Mouse (Mus musculus) 3T3-L1 (cell line): Measurements from ENCODE around the gene Maml3.

ENCODE experiments used
- DNase-seq: peaks from one replicate; pipeline ENCODE4 v3.0.0-alpha.2; 2015; ENCODE audit warnings: low read depth, low spot score

The Maml3 gene

DNA sequence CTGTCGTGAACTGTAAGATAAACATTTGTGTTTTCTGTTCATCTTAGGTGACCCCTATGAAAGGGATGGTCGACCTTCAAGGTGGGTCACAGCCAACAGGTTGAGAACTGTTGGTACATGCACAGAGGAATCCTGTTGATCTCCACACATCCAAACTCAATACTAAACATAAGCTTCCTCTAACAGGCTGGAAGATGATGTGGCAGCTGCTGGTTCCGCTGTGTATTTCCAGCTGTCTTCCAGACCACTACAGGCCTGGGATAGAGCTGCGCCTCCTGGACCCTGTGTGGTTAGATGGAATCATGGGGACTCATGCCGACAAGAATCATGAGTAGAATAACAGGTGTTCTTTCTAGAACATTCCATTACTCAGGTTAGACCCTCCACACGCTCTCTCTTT is 101.2 kb downstream of the Maml3 start:
- no peak for DNase-seq

DNA sequence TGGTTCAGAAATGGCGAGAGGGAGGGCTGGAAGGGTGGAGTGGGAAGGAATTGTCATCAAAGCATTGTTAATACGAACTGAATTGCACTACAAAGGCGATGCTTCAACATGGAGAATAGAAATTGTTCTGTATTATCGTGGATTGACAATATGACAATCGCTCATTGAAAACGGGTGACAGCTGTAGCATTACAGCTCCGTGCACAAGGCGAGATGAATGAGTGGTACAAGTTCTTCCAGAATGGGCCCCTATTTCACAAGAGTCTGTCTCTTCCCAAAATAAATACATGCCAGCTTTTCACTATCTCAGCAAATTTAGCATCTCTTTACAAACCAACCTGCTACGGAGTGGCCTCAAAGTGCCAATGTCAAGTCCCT is 103.4 kb downstream of the Maml3 start:
- no peak for DNase-seq

DNA sequence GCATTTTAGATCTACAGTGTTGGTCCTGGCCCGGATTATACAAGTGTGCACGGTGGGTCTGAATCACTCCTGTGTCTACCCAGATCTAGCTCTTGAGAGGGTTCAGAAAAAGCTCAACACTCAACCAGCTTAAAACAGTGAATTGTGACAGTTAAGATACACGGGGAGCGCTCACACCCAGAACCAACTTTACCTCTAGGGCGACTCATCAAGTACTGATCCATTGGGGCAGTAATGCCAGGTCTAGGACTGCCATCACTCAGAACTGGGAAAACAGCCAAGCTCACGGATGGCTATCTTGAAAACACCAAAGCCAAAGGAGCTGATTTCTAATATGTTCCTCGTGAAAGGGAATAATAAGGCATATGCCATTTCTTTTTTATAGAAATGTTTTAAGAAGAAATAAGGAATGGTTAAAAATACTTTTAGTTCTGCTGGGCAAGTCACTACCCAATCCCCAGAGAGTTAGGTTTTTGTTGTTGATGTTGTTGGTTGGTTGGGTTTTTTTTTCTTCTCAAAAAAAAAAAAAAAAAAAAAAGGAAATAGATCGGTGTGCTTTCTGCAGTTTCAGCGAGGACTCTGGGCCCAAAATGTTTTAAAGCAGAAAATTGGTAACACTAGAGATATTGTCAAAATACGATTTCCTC is 103.9 kb downstream of the Maml3 start:
- DNase-seq = peak; percentile 26

DNA sequence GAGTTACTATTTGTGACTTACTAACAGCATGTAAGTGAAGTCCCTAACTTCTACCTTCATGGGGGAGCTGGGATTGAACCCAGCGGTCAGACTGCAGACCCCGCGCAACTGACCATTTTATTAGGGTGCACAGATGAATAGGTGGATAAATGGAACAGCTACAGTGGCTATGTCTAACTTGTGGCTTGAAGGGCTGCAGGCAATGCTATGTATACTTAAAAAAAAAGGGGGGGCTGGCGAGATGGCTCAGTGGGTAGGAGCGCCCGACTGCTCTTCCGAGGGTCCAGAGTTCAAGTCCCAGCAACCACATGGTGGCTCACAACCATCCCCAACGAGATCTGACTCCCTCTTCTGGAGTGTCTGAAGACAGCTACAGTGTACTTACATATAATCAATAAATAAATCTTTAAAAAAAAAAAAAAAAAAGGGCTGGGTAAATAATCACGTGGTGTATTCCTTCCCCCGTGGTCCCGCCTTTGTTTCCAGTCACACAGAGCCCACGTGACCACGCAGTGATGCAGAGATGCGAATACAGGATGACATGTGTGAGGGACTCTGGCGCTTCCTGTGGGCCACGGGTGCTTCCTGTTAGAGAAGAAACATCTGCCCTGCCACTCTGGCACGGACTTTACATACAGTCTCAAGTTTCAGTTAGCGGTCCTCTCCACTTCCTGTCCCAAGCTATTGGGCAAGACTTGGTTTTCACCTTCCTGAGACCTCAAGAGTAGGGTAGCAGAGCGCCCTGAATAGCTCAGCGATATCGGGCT is 105.0 kb downstream of the Maml3 start:
- DNase-seq = peak; percentile 25

DNA sequence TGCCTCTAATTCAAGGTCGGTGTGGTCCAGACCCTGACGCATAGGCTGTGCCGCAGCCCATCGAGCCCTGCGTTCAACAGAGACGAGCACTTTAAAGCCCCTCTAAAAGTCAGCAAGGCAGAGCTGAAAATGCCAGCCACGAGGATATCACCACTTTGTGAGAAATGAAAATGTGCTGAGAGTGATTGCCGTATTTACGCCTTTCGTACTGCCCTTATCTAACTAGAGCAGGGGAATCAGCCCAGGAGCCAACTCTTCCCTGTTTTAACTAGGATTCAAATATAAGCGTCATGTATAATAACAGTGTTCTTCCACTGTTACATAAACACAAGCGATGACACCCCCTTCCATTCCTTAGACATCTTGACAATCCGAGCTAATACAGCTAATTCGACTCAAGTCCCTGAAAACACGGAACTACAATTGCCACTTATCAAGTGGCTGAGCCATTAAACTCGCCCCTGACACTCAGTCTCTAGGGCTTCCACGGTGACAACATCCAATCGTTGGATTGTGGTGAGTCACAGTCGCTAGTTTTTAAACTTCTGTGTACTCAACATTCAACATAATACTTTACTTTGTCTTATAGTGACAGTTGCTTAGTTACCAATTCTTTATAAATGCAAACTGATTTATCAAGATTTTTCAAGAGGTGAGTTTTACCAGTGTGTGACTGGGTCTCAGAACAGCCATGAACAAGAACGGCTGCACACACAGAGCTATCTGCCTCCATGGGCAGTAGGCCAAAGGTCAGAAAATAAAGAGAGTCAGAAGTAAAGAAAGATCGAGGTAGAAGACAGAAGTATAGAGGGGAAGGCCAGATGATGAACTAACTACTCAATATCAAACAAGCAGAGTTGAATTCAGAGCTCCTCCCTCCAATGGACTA is 106.1 kb downstream of the Maml3 start:
- DNase-seq = no peak

DNA sequence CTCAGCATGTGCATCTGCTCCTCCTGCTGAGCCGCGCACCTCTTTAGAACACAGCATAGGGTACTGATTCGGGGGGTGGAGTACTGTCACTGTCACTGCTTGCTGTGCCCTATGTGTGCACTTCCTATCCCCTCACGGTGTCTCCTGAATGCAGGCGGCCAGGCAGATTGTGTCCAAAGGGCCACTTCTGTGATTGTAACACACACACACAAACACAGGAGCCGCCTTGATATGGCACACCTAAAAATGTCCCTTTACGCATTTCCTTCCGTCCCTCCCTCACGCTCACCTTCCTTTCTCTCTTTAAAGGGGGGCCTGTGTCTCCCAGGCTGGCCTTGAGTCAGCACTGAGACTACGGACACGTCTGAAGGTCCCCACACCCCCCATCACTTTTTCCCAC is 107.3 kb downstream of the Maml3 start:
- DNase-seq = no peak

DNA sequence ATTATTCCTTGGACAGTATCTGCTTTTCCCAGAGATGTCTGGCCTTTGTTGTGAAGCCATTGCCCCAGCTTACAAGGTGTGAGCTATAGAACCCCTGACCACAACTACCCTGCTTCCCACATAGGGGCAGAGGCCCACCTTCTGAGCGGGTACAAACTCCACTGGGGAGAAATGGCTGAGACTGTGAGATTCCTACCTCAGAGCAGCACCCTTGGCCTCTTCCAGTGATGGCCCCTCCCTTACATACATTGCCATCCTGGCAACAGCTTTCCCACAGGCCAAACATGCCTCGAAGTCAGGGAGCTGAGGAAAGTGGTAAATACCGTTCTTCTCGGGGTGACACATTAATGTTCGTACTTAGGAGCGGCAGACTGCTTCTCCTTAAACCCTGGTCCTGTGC is 118.4 kb downstream of the Maml3 start:
- DNase-seq = no peak

DNA sequence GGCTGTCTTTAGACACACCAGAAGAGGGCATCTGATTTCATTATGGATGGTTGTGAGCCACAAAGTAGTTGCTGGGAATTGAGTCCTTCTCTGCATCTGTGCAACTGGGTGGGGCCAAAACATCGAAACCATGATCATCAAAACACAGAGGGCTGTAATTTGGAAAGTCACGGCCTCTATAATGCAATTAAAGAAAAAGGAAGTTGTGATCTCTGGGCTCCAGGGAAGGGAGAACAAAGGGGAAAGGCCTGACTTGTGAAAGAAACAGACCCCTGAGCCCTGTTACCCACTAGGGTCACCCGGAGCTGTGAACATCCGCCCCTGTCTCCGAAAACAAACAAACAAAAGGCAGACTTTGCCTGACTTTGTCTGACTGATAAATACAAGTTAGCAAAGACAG is 123.4 kb downstream of the Maml3 start:
- DNase-seq = no peak

GRCm38 (mm10) chr3:51977654-51978352 is 127.1 kb downstream of the Maml3 start:
- no peak for DNase-seq

DNA sequence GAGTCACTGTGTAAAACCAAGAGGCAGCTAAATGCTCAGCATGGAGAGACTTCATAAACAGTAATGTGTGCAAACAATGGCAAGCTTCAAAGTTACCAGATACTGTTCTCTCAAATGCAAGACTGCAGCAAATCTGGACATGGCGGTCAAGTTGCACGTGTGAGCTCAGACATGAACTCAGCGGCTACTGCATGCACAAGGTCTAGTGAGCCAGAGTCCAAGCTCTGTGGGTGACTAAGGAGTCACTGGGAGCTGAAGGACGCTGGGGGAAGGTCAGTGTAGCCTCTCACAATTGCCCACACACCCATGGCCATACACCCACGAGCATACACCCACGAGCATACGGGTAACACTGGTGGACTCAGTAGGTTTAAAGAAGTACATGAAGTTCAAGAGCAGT is 130.3 kb downstream of the Maml3 start:
- DNase-seq = no peak

- DNase-seq = no peak
These were observed 130.7 kb downstream of the Maml3 start for GRCm38 (mm10) chr3:51974153-51974552.

DNA sequence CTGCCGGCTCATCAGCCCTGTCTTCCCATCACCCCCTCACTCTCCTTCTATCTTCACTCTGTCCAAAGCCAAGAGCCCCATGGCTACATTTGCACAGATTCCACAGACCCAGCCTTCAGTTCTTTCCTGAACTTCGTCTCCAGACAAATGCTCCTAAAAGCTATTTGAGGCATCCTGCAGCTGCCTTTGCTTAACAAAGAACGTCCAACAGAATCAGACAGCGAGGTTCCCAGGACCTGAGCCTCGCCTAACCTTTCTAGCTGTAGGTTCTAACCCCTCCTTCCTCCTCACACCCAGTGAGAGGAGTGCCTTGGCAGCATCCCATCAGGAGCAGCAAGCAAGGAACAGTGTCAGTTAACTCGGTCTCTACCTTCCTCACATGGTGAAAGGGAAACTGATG is 132.3 kb downstream of the Maml3 start:
- DNase-seq = no peak

DNA sequence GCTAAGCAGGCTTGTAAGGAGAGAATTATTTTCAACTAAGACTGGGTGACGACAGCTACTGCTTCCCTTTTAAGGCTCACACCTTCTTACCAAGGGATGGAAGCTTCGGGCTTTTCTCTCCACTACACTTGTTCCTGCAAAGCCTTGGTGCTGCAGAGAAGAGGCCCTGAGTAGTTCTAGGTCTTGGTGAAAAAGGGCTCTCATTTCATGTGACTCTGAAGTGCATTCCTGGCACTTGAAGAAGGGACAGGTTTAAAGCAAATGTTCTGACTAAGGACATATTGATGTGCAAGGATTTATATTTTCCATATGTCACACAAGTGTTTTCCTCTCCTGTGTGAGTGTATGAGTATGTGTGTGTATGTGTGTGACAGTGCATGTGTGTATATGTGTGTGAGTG is 134.4 kb downstream of the Maml3 start:
- no peak for DNase-seq

DNA sequence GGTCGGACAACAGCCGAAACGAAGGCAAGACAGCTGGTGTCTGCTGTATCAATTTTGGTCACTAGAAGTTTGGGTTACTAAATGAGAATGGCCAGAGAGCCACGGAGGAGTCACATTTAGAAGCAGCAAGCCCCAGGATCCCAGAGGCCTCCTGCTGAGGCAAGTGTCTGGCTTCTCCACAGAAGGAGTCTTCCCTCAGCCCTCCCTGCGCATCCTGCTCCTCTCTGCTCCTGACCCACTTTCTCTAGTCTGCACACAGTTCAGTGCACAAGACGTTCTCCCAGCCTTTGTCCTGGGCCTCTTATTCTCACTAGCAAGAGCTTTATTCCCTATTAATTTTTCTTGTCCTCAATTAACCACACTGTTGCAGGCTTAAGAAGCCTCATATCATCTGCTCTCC is 135.4 kb downstream of the Maml3 start:
- DNase-seq = no peak

GRCm38 (mm10) chr3:51965841-51966240 is 139.0 kb downstream of the Maml3 start:
- peak; percentile 46 for DNase-seq

- no peak for DNase-seq
These were observed 139.4 kb downstream of the Maml3 start for GRCm38 (mm10) chr3:51965436-51965835.

DNA sequence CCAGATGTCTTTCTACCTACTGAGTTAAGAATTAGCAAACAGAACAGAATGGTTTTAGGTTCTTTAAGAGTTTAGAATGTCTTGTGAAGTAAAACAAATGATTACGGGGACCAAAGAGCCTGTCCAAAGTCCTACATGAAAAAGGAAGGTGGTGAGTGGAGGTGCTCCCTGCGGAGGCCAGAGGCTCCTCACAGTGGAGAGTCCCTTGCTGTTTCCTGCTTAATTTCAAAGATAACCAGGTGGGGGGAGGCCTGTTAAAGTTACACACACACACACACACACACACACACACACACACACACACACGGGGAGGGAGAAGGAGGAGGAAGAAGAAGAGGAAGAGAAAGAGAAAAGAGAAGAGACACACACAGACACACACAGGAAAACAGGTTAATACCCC is 139.9 kb downstream of the Maml3 start:
- no peak for DNase-seq

GRCm38 (mm10) chr3:51963891-51964593 is 140.8 kb downstream of the Maml3 start:
- DNase-seq = no peak

DNA sequence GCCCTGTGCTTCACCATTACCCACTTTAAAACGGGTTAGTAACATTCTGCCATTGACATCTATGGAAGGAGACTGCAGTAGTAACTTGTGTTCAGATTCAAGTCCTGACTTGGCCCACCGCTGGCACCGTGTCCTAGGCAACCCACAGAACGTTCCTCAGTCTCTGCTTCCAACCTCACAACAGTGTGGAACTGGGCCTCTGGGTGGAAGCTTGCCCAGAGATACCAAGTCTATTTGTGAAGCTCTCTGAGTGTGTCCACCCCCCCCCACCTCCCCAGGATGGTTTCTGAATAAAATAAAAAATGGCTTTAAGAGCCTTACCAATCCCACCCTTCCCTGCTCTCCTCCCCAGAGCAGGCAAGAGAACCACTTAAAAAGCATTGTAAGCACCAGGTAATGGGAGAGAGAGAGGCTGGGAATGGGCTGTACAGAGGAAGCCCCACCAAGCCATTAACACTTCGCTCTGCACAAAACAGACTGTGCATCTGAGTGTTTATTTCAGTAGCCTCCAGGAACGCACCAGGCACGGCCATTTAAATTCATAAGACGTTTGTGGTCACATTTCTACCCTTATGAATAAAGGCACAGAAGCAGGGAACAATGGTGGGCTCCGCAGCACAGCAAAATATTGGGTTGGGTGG is 141.6 kb downstream of the Maml3 start:
- no peak for DNase-seq

DNA sequence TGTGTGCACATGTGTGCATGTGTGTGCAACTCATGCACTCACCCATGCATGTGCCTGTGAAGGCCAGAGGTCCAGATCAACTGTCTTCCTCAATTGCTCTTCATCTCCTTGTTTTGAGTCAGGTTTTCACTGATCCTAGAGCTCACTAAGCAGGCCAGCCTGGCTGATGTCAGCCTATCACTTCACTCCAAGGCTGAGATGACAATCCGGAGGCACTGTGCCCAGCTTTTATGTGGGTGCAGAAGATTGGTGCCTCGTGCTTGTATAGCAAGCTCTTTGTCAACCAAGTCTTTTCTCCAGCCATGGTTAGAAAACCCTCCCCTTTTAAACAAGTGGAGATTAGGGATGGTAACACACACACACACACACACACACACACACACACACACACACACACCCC is 146.1 kb downstream of the Maml3 start:
- DNase-seq = no peak

GRCm38 (mm10) chr3:51954441-51954840 is 150.4 kb downstream of the Maml3 start:
- peak; percentile 42 for DNase-seq
